Mouse (Mus musculus) cerebellum, adult 2 months (tissue): ENCODE data around the gene Bckdhb. TPM values are rescaled to one million over a fixed set of nuclear protein-coding genes. Genes with fewer than 3 reads are reported as not detected.

ENCODE experiments used
- DNase-seq, 2 experiments: peaks; one replicate each; pipeline ENCODE4 v3.0.0; 2021
- H3K27ac ChIP-seq: fragments of 200-500 bp; 2 replicates; pipeline ENCODE4 v1.5.1; 2012; ENCODE audit warnings: low read length, control low read depth, inconsistent platforms; ENCODE audit not compliant: insufficient read depth
- H3K27me3 ChIP-seq: fragments of 200-500 bp; 2 replicates; pipeline ENCODE4 v1.6.1; 2012; ENCODE audit warnings: inconsistent platforms, mild to moderate bottlenecking, low read length, moderate library complexity; ENCODE audit not compliant: control insufficient read depth, insufficient read depth
- H3K4me1 ChIP-seq: fragments of 200-500 bp; 2 replicates; pipeline ENCODE4 v1.6.1; 2011; ENCODE audit warnings: low read length; ENCODE audit not compliant: control insufficient read depth, insufficient read depth
- H3K4me3 ChIP-seq: fragments of 200-500 bp; replicated peaks from 2 replicates; pipeline ENCODE3; 2011; ENCODE audit warnings: mild to moderate bottlenecking, low read depth, low read length, control low read depth; ENCODE audit not compliant: insufficient read depth
- CTCF ChIP-seq: fragments of 200-500 bp; IDR thresholded peaks from 2 replicates; pipeline ENCODE4 v1.5.1; 2011; ENCODE audit warnings: low read depth, mild to moderate bottlenecking, control low read depth, low read length, moderate library complexity, borderline replicate concordance; ENCODE audit not compliant: insufficient read depth
- POLR2A ChIP-seq: fragments of 200-500 bp; IDR thresholded peaks from 2 replicates; pipeline ENCODE4 v1.6.1; 2011; ENCODE audit warnings: low read length, control low read depth, borderline replicate concordance; ENCODE audit not compliant: insufficient read depth
- WGBS: fragments of 180-500 bp; shearing (Covaris S2); methylation state at CpG from one replicate; pipeline ENCODE4 v1.1.7; 2018; 5-methylcytosine and 5-hydroxymethylcytosine counted together
- polyA plus RNA-seq: library from polyadenylated mRNA; depleted of rRNA; stranded (reverse); fragments of >200 nt; gene quantifications from 2 replicates; pipeline ENCODE4 v1.2.3, GENCODE M21; 2012; rRNA removed

Gene Bckdhb
- 59.0 and 60.3 TPM in 2 replicates for polyA plus RNA-seq

DNA sequence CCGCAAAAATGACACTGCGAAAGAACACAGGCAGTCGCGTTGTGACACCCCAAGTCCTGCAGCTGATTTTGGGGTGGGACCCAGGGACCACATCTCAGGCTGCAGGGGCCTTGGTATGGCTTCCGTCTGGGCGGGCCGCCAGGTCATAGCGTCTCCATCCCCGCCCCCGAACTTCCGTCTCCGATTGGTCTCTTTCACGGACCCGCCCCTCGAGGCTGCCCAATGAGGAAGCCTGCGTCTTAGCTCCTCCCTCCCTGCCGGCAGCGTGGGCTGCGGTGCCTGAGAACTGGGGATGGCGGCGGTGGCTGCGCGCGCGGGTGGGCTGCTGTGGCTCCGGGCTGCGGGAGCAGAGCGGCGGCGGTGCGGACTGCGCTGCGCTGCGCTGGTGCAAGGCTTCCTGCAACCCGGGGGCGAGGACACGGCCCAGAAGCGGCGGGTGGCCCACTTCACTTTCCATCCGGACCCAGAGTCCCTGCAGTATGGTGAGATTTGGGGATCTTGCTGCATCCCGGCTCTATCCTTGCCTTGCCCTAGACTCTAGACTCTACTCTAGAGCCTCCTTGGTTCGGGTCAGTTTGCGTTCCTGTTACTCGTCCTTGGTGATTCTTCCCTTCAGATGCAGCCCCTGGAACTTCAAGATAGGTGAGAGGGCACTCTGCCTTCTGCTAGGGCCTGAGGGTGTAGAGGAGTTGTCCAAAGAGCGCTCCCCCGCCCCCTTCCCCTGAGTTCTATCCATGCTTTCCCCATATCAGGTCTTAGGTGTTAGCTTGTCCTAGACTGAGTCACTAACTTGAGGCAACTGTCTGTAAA is at the start of gene Bckdhb:
Bckdhb (plus strand) TSS at position 268 of the 810 bp plus-strand sequence.
- WGBS = 1% methylated on average over 46 of the region's 46 CpGs
- Histone ChIP-seq H3K4me1 (no peaks in the 10 kb centered on the region; the same call in 1 of the 2 replicates), H3K27ac (peak within 1 kb of the TSS; percentile 28; the same call in 1 of the 2 replicates), H3K27me3 (no peaks in the 10 kb centered on the region), H3K4me3 (peak within 1 kb of the TSS; percentile 96)
- TF ChIP-seq CTCF (no peak), POLR2A (peak; percentile 75)
- peak; percentile 98 for DNase-seq

- TF ChIP-seq CTCF (no peak), POLR2A (no peak)
- Histone ChIP-seq H3K4me1 (no peaks in the 10 kb centered on the region), H3K27me3 (no peaks in the 10 kb centered on the region), H3K4me3 (no peak overlapping the region), H3K27ac (no peak overlapping the region)
- WGBS = 70% methylated on average over 6 of the region's 6 CpGs
- peak; percentile 7 to 12 for DNase-seq
Measured at GRCm38 (mm10) chr9:83882191-83882590, 42.8 kb upstream of the Bckdhb start.

GRCm38 (mm10) chr9:83886149-83886548 is 38.8 kb upstream of the Bckdhb start:
- Histone ChIP-seq H3K4me1 (no peaks in the 10 kb centered on the region), H3K27me3 (no peaks in the 10 kb centered on the region), H3K27ac (no peak overlapping the region), H3K4me3 (no peak overlapping the region)
- no peak for DNase-seq
- TF ChIP-seq POLR2A (no peak), CTCF (no peak)

DNA sequence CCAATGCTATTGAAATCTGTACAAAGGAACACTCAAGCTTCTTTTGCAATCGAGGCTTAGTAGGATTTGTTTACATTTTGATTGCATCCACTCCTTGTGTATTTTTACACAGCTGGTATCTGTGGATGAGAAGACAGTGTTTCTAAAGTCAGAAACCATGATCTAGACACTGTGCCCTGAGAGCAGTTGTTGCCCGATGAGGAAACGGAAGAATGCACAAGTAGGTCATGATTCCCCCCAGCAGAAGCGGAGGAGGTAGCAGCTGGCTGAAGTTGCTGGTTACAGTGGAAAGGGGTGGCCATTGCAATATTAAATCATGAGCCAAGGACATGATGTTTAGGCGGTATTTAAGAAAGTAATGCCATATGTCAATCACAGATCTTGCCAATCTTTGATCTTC is 36.7 kb upstream of the Bckdhb start:
- Histone ChIP-seq H3K4me1 (no peaks in the 10 kb centered on the region), H3K27ac (no peak overlapping the region), H3K4me3 (no peak overlapping the region), H3K27me3 (no peaks in the 10 kb centered on the region)
- no peak for DNase-seq
- no peak for TF ChIP-seq CTCF
- TF ChIP-seq POLR2A = no peak
- 59% methylated on average over 5 of the region's 5 CpGs for WGBS

- WGBS = 74% methylated on average over 8 of the region's 8 CpGs
- H3K4me1 ChIP-seq = no peaks in the 10 kb centered on the region
- DNase-seq = no peak
- no peaks in the 10 kb centered on the region for H3K27me3 ChIP-seq
- TF ChIP-seq POLR2A (no peak), CTCF (no peak)
- no peak overlapping the region for H3K27ac ChIP-seq
- H3K4me3 ChIP-seq = no peak overlapping the region
Measured at GRCm38 (mm10) chr9:83893073-83893472, 31.9 kb upstream of the Bckdhb start.

DNA sequence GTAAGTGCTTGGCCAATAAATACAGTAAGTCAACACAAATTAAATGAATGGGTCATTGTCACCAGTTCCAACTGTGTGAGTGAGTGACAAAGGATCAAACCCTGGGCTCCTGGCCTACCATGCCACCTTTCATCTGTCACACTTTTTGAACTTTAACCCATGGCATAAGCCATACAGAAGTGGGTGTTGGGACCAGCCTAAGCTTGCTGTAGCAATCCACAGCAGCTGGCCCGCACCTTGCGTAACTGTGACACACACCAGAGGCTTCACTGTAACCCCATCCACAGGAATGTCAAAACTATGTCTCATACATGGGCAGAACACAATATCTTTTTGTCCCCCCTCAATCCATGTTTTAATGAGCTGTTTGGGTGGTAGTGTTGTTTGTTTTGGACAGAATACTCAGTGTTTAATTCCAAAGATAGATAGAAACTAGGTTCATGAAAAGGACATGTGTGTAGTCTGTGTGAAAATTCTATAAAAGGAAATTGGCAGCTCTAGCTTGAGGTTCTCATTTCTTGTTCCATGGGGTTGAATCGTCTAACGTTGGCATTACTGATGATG is 31.1 kb upstream of the Bckdhb start:
- H3K4me3 ChIP-seq = no peak overlapping the region

GRCm38 (mm10) chr9:83902086-83902485 is 22.9 kb upstream of the Bckdhb start:
- 84% methylated on average over 2 of the region's 2 CpGs for WGBS
- TF ChIP-seq POLR2A = no peak
- Histone ChIP-seq H3K4me1 (no peaks in the 10 kb centered on the region), H3K27me3 (no peaks in the 10 kb centered on the region), H3K27ac (no peak overlapping the region), H3K4me3 (no peak overlapping the region)
- DNase-seq = no peak

More for the DNA sequence above, 31.1 kb upstream of the Bckdhb start:
- TF ChIP-seq CTCF = no peak
- TF ChIP-seq POLR2A = no peak
- H3K27me3 ChIP-seq = no peaks in the 10 kb centered on the region
- no peak overlapping the region for H3K27ac ChIP-seq
- H3K4me1 ChIP-seq = no peaks in the 10 kb centered on the region
- 88% methylated on average over 4 of the region's 4 CpGs for WGBS
- DNase-seq = no peak

DNA sequence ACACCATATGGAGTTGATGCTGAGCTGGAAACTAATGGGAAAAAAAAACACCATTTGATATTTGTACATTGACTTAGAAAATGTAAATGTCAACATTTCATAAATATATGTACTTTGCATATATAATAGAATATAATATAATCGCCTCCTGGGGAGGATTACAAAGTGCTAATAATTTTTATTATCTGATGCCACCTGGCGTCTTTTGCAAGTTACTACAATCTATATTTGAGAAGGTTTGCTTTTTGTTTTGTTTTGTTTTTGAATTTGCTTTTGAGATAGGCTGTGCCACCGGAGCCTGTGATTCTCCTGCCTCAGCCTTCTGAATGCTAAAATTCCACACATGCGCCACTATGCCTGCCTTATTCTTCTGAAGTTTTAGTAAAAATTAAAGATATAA is 19.1 kb upstream of the Bckdhb start:
- H3K27me3 ChIP-seq = no peaks in the 10 kb centered on the region
- H3K4me1 ChIP-seq = no peaks in the 10 kb centered on the region
- DNase-seq = no peak
- TF ChIP-seq CTCF = no peak
- no peak for TF ChIP-seq POLR2A
- no peak overlapping the region for H3K4me3 ChIP-seq
- no peak overlapping the region for H3K27ac ChIP-seq
- WGBS = 65% methylated on average over 4 of the region's 4 CpGs
